Comparison of ENCODE assay signal across 8 mouse cellular contexts in the genomic region with DNA sequence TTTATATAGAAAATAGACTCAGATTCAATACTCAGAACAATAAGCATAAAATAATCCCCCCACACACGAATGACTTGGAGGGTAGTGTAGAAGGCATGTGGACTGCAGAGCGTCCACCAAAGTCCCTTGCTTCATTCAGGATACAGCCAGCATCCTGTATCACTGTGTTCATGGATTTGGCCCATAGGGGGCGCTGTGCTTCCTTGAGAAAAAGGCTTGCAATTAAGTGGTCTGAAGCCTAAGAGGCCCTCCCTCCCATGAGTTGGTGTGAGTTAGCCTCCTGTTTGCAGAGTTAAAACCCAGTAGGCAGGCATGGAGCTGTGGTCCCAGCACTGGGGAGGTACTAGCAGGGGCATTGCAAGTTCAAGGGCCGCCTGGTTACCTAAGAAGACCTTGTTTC. TPM values are rescaled to one million over a fixed set of nuclear protein-coding genes. Genes with fewer than 3 reads are reported as not detected.
DNase-seq lines count a peak whose midpoint lies in the region; ATAC-seq and TF ChIP-seq lines count a peak whose summit lies in the region.

No protein-coding gene starts in this region.

- no peaks in the 10 kb centered on the region for H3K9me3 ChIP-seq in forebrain, embryonic 10.5 days
- H3K9me3 ChIP-seq in forebrain, embryonic 16.5 days (ENCODE audit: control insufficient read depth, low read length): no peaks in the 10 kb centered on the region
- H3K9me3 ChIP-seq in hindbrain, embryonic 15.5 days: no peaks in the 10 kb centered on the region
- H3K9me3 ChIP-seq in stomach, postnatal 0 days (ENCODE audit: control insufficient read depth, low read length): no peaks in the 10 kb centered on the region

- peaks cover 38% of the 10 kb centered on the region for H3K4me1 ChIP-seq in forebrain, embryonic 10.5 days
- H3K4me1 ChIP-seq in forebrain, embryonic 16.5 days (replicated peaks; ENCODE audit: control insufficient read depth, insufficient read depth, low read length): peaks cover 20% of the 10 kb centered on the region; the same call in 1 of the 2 replicates
- peaks cover 32% of the 10 kb centered on the region for H3K4me1 ChIP-seq in hindbrain, embryonic 15.5 days (replicated peaks)
- H3K4me1 ChIP-seq in stomach, postnatal 0 days (replicated peaks; ENCODE audit: control insufficient read depth, insufficient read depth): no peaks in the 10 kb centered on the region

- TF ChIP-seq EP300 in stomach, postnatal 0 days (optimal IDR thresholded peaks at IDR 0.05): no peak

- peak; percentile 86 for DNase-seq in forebrain, embryonic 10.5 days (ENCODE audit: extremely low spot score, low spot score)
- peak; percentile 79 for DNase-seq in c-Kit-positive CD71-negative TER-119-negative erythroid progenitor cells, embryonic 14.5 days (ENCODE audit: low read depth)
- peak; percentile 92 for DNase-seq in forelimb bud, embryonic 11.5 days (ENCODE audit: low read depth, low spot score)
- peak; percentile 66 to 75 for DNase-seq in left cerebral cortex, adult 8-10 months (ENCODE audit: low spot score in 2 of 2)
- peak; percentile 52 to 69 for DNase-seq in monocyte, adult 2 months (ENCODE audit: low read depth in 1 of 2, low spot score in 2 of 2)
- peak; percentile 89 for DNase-seq in stomach, postnatal 0 days (ENCODE audit: low spot score)

- no peaks in the 10 kb centered on the region for H3K27me3 ChIP-seq in forebrain, embryonic 10.5 days (ENCODE audit: poor library complexity, severe bottlenecking)
- no peaks in the 10 kb centered on the region for H3K27me3 ChIP-seq in forebrain, embryonic 16.5 days (replicated peaks; ENCODE audit: control insufficient read depth, insufficient read depth, low read length)
- no peaks in the 10 kb centered on the region for H3K27me3 ChIP-seq in hindbrain, embryonic 15.5 days
- H3K27me3 ChIP-seq in stomach, postnatal 0 days (ENCODE audit: control insufficient read depth, insufficient read depth, low read length): no peaks in the 10 kb centered on the region

- peaks cover 70% of the 10 kb centered on the region for H3K36me3 ChIP-seq in forebrain, embryonic 10.5 days (replicated peaks)
- H3K36me3 ChIP-seq in forebrain, embryonic 16.5 days (ENCODE audit: control insufficient read depth, insufficient read depth): no peaks in the 10 kb centered on the region
- H3K36me3 ChIP-seq in hindbrain, embryonic 15.5 days: no peaks in the 10 kb centered on the region
- H3K36me3 ChIP-seq in stomach, postnatal 0 days (ENCODE audit: control insufficient read depth, insufficient read depth, low read length): no peaks in the 10 kb centered on the region

- H3K27ac ChIP-seq in forebrain, embryonic 10.5 days: peak overlapping the region; percentile 6; the same call in 1 of the 2 replicates
- no peak overlapping the region for H3K27ac ChIP-seq in forebrain, embryonic 16.5 days (ENCODE audit: low read length)
- no peak overlapping the region for H3K27ac ChIP-seq in hindbrain, embryonic 15.5 days (replicated peaks)
- H3K27ac ChIP-seq in stomach, postnatal 0 days (replicated peaks): no peak overlapping the region

- no peak overlapping the region for H3K4me3 ChIP-seq in forebrain, embryonic 10.5 days
- no peak overlapping the region for H3K4me3 ChIP-seq in forebrain, embryonic 16.5 days (replicated peaks; ENCODE audit: low read length)
- no peak overlapping the region for H3K4me3 ChIP-seq in hindbrain, embryonic 15.5 days
- no peak overlapping the region for H3K4me3 ChIP-seq in stomach, postnatal 0 days (ENCODE audit: low read depth, low read length)

- ATAC-seq in forebrain, embryonic 16.5 days: no peak
- ATAC-seq in hindbrain, embryonic 15.5 days (ENCODE audit: low FRiP score, low read depth): peak; percentile 47; the same call in 1 of the 2 replicates
- peak; percentile 51; the same call in 1 of the 2 replicates for ATAC-seq in stomach, postnatal 0 days (ENCODE audit: low FRiP score, low TSS enrichment)

- no peak overlapping the region for H3K9ac ChIP-seq in forebrain, embryonic 16.5 days (replicated peaks; ENCODE audit: low read depth, low read length)
- H3K9ac ChIP-seq in hindbrain, embryonic 15.5 days: no peak overlapping the region
- H3K9ac ChIP-seq in stomach, postnatal 0 days (ENCODE audit: low read length): no peak overlapping the region

- 23% methylated on average over 4 of the region's 4 CpGs for WGBS in forebrain, embryonic 10.5 days
- 23% methylated on average over 4 of the region's 4 CpGs for WGBS in forebrain, embryonic 16.5 days
- WGBS in hindbrain, embryonic 15.5 days: 20% methylated on average over 4 of the region's 4 CpGs
- 37% methylated on average over 4 of the region's 4 CpGs for WGBS in stomach, postnatal 0 days

- no peak overlapping the region for H3K4me2 ChIP-seq in forebrain, embryonic 16.5 days (ENCODE audit: low read length)
- H3K4me2 ChIP-seq in hindbrain, embryonic 15.5 days: no peak overlapping the region
- no peak overlapping the region for H3K4me2 ChIP-seq in stomach, postnatal 0 days (replicated peaks; ENCODE audit: low read depth)

- peak; percentile 93 for TF ChIP-seq CTCF in stomach, postnatal 0 days (IDR thresholded peaks at IDR 0.05; ENCODE audit: low read depth)

RNA-seq across cellular contexts. Expression of a gene that starts 47.1 kb away (rescaled TPM):
- 71.1 and 73.6 TPM in 2 replicates for polyA plus RNA-seq in forebrain, embryonic 10.5 days (2016; fragmentation: Nextera tagmentation; extraction: Ambion mirVana)
- polyA plus RNA-seq in forebrain, embryonic 16.5 days (2015; fragmentation: Nextera tagmentation; extraction: Ambion mirVana): 28.7 and 37.6 TPM in 2 replicates
- polyA plus RNA-seq in hindbrain, embryonic 15.5 days (2015; fragmentation: Nextera tagmentation; extraction: Ambion mirVana): 106 and 113 TPM in 2 replicates
- total RNA-seq in left cerebral cortex, adult 8-10 months (2022): 10 to 100 TPM; 87.4 to 91.5 (median 88.6) TPM
- polyA plus RNA-seq in stomach, postnatal 0 days (2015; fragmentation: Nextera tagmentation; extraction: Ambion mirVana): 44.2 and 49.1 TPM in 2 replicates
